ENCODE assay signal across 15 mouse cellular contexts in the genomic region with DNA sequence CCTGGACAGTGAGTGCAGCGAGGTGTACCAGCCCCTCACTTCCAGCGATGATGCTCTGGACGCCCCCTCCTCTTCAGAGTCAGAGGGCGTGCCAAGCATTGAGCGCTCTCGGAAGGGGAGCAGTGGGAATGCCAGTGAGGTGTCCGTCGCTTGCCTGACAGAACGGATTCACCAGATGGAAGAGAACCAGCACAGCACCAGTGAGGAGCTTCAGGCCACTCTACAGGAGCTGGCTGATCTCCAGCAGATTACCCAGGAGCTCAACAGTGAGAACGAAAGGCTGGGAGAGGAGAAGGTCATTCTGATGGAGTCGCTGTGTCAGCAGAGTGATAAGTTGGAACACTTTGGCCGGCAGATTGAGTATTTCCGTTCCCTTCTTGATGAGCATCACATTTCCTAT. TPM values are rescaled to one million over a fixed set of nuclear protein-coding genes. Genes with fewer than 3 reads are reported as not detected.
DNase-seq lines count a peak whose midpoint lies in the region; ATAC-seq lines count a peak whose summit lies in the region.
"Had no signal": no experiment of that assay in that cellular context is flagged by ENCODE, and none has a peak within 500 bp of the region (broad histone marks: within the 10 kb centered on the region; RNA-seq: fewer than 3 reads in every experiment).

No protein-coding gene starts in this region.

- intact Hi-C loops in left cerebral cortex, postnatal 4 days (cut with DNase I): loop anchor here (5.0 kb wide), 1 partner anchor 241 kb away; no protein-coding TSS in a partner anchor

- peak; percentile 50 for DNase-seq in left cerebral cortex, postnatal 4 days
- no peak for DNase-seq in left cerebral cortex, adult 8-10 months (ENCODE audit: low spot score in 2 of 2)
- peak; percentile 93 for DNase-seq in brain, adult 2 months (ENCODE audit: low read depth, low spot score)
- peak; percentile 83 to 89 for DNase-seq in cerebellum, adult 18-20 months
- peak; percentile 87 to 89 for DNase-seq in cerebellum, postnatal 14 days
- no peak for DNase-seq in urinary bladder, adult 18-20 months (ENCODE audit: low spot score in 2 of 2)
- DNase-seq: heart, postnatal 10 days; kidney, adult 11 months; kidney, postnatal 4 days; lung, embryonic 14.5 days; midbrain, embryonic 14.5 days; thymus, postnatal 14 days had no signal

- no peak for ATAC-seq in frontal cortex, adult (ENCODE audit: low TSS enrichment)
- ATAC-seq: forebrain, embryonic 13.5 days; Patski had no signal

RNA-seq across cellular contexts. Expression of gene Specc1l, which starts 33.9 kb away (rescaled TPM):
- 10 to 100 TPM; 53.3 to 58.4 TPM for total RNA-seq in left cerebral cortex, postnatal 4 days (2021)
- 10 to 100 TPM; 42.5 to 47.8 (median 44.0) TPM for total RNA-seq in left cerebral cortex, adult 8-10 months (2022)

Comparison
In these comparisons a context has a peak if more than half of its experiments do, and no peak if none do; other contexts are left out.
1. DNase-seq: peak in left cerebral cortex, postnatal 4 days (single experiment), brain, adult 2 months (single experiment), cerebellum, adult 18-20 months (2 of 2) and cerebellum, postnatal 14 days (2 of 2); none in left cerebral cortex, adult 8-10 months (0 of 2) and urinary bladder, adult 18-20 months (0 of 2).